Mouse (Mus musculus) embryonic facial prominence, embryonic 15.5 days (tissue): ENCODE results near the gene Ost4. TPM values are rescaled to one million over a fixed set of nuclear protein-coding genes. Genes with fewer than 3 reads are reported as not detected.

Experiments
- ATAC-seq: fragments of 200-750 bp; cut with Nextera tagmentation; 2 replicates; pipeline ENCODE4 v1.8.0; 2017; ENCODE audit warnings: low read depth, moderate TSS enrichment; ENCODE audit not compliant: insufficient number of reproducible peaks, low FRiP score, low TSS enrichment
- H3K27ac ChIP-seq: fragments of 300-500 bp; sonication (generic); replicated peaks from 2 replicates; pipeline ENCODE4 v1.5.1; 2015; ENCODE audit warnings: mild to moderate bottlenecking, inconsistent platforms
- H3K27me3 ChIP-seq: fragments of 300-500 bp; sonication (generic); 2 replicates; pipeline ENCODE4 v1.6.1; 2015; ENCODE audit warnings: inconsistent platforms
- H3K36me3 ChIP-seq: fragments of 300-500 bp; sonication (generic); 2 replicates; pipeline ENCODE4 v1.6.1; 2015; ENCODE audit warnings: mild to moderate bottlenecking, inconsistent platforms
- H3K4me1 ChIP-seq: fragments of 300-500 bp; sonication (generic); 2 replicates; pipeline ENCODE4 v1.6.1; 2015; ENCODE audit warnings: inconsistent platforms
- H3K4me2 ChIP-seq: fragments of 300-500 bp; sonication (generic); replicated peaks from 2 replicates; pipeline ENCODE4 v1.6.1; 2015; ENCODE audit warnings: mild to moderate bottlenecking, inconsistent platforms
- H3K4me3 ChIP-seq: fragments of 300-500 bp; sonication (generic); replicated peaks from 2 replicates; pipeline ENCODE4 v1.5.1; 2015; ENCODE audit warnings: mild to moderate bottlenecking, inconsistent platforms
- H3K9ac ChIP-seq: fragments of 300-500 bp; sonication (generic); 2 replicates; pipeline ENCODE4 v1.6.1; 2015; ENCODE audit warnings: inconsistent platforms
- H3K9me3 ChIP-seq: fragments of 300-500 bp; sonication (generic); replicated peaks from 2 replicates; pipeline ENCODE4 v1.6.1; 2016; ENCODE audit warnings: inconsistent platforms
- WGBS: fragments of 180-500 bp; shearing (Covaris S2); methylation state at CpG from one replicate; pipeline ENCODE4 v1.1.7; 2015; 5-methylcytosine and 5-hydroxymethylcytosine counted together
- polyA plus RNA-seq: library from polyadenylated mRNA; unstranded; fragments of >200 nt; fragmentation: Nextera tagmentation; extraction: Ambion mirVana; gene quantifications from 2 replicates; pipeline ENCODE4 v1.2.1, GENCODE M21; 2015

Gene Ost4
- polyA plus RNA-seq, 1 experiment from 2014 or later = 482 TPM

GRCm38 (mm10) chr5:30915456-30915855 lies 7.9 kb upstream of the Ost4 start:
- H3K9me3 ChIP-seq = no peaks in the 10 kb centered on the region
- WGBS = 16% methylated on average over 9 of the region's 9 CpGs
- peak overlapping the region; percentile 55 for H3K4me3 ChIP-seq
- peak; percentile 0; the same call in 1 of the 2 replicates for ATAC-seq
- H3K27ac ChIP-seq = peak overlapping the region; percentile 95
- H3K27me3 ChIP-seq = no peaks in the 10 kb centered on the region
- H3K4me2 ChIP-seq = peak overlapping the region; percentile 70
- peaks cover 41% of the 10 kb centered on the region for H3K36me3 ChIP-seq
- peaks cover 81% of the 10 kb centered on the region for H3K4me1 ChIP-seq
- peak overlapping the region; percentile 53 for H3K9ac ChIP-seq

DNA sequence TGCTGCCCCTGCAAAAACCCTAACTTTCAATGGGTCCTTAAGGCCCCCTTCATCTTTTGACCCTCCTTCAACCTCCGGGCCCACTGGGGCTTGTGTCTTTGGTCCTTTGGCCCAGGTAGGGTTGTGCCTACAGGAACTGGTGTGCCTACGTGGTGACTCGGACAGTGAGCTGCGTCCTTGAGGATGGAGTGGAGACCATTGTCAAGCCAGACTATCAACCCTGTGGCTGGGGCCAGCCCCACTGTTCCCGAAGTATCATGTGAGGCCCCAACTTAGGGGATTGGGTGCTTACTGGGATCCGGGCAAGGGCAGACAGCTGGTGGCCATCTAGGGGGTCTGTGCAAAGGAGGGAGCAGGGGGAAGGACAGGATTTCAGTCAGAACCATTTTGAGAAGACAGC lies 7.3 kb upstream of the Ost4 start:
- WGBS = 27% methylated on average over 6 of the region's 6 CpGs
- ATAC-seq = no peak
- no peaks in the 10 kb centered on the region for H3K27me3 ChIP-seq
- peak overlapping the region; percentile 70 for H3K4me2 ChIP-seq
- H3K36me3 ChIP-seq = peaks cover 35% of the 10 kb centered on the region
- H3K9ac ChIP-seq = peak overlapping the region; percentile 53
- H3K4me3 ChIP-seq = peak overlapping the region; percentile 55
- H3K4me1 ChIP-seq = peaks cover 79% of the 10 kb centered on the region
- no peaks in the 10 kb centered on the region for H3K9me3 ChIP-seq
- H3K27ac ChIP-seq = peak overlapping the region; percentile 95

DNA sequence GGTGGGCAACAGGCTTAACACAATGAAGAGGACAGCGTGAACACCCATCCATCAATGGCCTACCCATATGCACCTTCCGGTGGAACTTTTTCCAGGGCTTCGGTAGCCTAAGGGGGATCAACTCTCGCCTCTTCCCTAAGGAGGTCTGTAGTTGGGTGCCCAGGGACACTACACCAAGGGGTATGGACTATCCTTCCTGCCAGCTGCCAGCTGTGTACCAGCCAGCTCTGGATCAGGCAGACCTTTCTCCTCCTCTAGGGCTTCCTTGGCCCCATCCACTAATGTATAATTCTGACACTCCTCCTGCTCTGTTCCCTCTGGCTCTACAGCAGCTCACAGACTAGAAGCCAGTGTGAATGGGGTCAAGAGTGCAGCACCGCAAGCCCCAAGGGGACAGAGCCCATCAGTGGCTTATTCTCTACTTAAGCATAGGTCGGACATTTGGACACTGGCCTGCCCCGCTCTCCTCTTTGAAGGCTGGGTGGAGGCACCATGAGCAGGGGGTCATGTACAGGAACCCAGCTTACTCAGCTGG lies 6.6 kb upstream of the Ost4 start:
- peak overlapping the region; percentile 95 for H3K27ac ChIP-seq
- no peaks in the 10 kb centered on the region for H3K27me3 ChIP-seq
- H3K9me3 ChIP-seq = no peaks in the 10 kb centered on the region
- WGBS = 33% methylated on average over 7 of the region's 7 CpGs
- peaks cover 83% of the 10 kb centered on the region for H3K4me1 ChIP-seq
- peak overlapping the region; percentile 55 for H3K4me3 ChIP-seq
- peak overlapping the region; percentile 53 for H3K9ac ChIP-seq
- H3K36me3 ChIP-seq = peaks cover 28% of the 10 kb centered on the region
- H3K4me2 ChIP-seq = peak overlapping the region; percentile 70
- ATAC-seq = no peak

GRCm38 (mm10) chr5:30913060-30913841 lies 5.7 kb upstream of the Ost4 start, which contains the start of gene Emilin1:
TSS of gene Emilin1 (plus strand) at chr5:30913402.
- peak within 1 kb of the TSS; percentile 95 for H3K27ac ChIP-seq
- H3K4me2 ChIP-seq = peak within 1 kb of the TSS; percentile 70
- peaks cover 83% of the 10 kb centered on the region for H3K4me1 ChIP-seq
- 13% methylated on average over 12 of the region's 13 CpGs for WGBS
- H3K9me3 ChIP-seq = no peaks in the 10 kb centered on the region
- peaks cover 19% of the 10 kb centered on the region for H3K36me3 ChIP-seq
- peak within 1 kb of the TSS; percentile 55 for H3K4me3 ChIP-seq
- H3K27me3 ChIP-seq = no peaks in the 10 kb centered on the region
- H3K9ac ChIP-seq = peak within 1 kb of the TSS; percentile 53
- ATAC-seq = peak; percentile 84

DNA sequence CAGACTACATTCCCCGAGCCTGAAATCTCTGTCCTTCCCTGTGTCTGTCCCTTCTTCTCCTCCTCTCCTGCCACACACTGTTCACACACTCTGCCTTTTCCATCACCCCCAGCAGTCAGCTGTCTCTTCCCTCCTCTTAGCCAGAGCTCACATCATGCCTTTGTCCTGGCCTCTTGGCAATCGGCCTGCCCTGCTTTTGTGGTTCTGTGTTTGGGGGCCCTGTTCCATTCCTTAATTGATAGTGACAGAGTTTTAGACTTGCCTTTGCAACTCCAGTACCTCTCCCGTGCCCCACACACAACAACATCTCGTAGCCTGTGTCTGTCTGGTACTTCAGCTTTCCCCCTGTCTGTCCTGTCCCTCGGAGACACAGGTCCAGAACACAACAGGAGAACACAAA lies 4.6 kb upstream of the Ost4 start:
- Histone ChIP-seq H3K27me3 (no peaks in the 10 kb centered on the region), H3K4me2 (peak overlapping the region; percentile 70), H3K9me3 (no peaks in the 10 kb centered on the region), H3K36me3 (peaks cover 8% of the 10 kb centered on the region), H3K4me3 (no peak overlapping the region), H3K9ac (no peak overlapping the region), H3K27ac (peak overlapping the region; percentile 95), H3K4me1 (peaks cover 77% of the 10 kb centered on the region)
- WGBS = 38% methylated on average over 5 of the region's 5 CpGs
- no peak for ATAC-seq

GRCm38 (mm10) chr5:30910481-30910880 lies 2.9 kb upstream of the Ost4 start:
- Histone ChIP-seq H3K4me1 (peaks cover 77% of the 10 kb centered on the region), H3K4me2 (no peak overlapping the region), H3K27me3 (no peaks in the 10 kb centered on the region), H3K4me3 (no peak overlapping the region), H3K9me3 (no peaks in the 10 kb centered on the region), H3K9ac (no peak overlapping the region), H3K27ac (peak overlapping the region; percentile 66; the same call in 1 of the 2 replicates), H3K36me3 (peaks cover under 1% of the 10 kb centered on the region; the same call in 1 of the 2 replicates)
- no peak for ATAC-seq

GRCm38 (mm10) chr5:30909863-30910262 lies 2.3 kb upstream of the Ost4 start:
- no peak overlapping the region for H3K4me2 ChIP-seq
- ATAC-seq = no peak
- WGBS = 81% methylated on average over 7 of the region's 7 CpGs
- peaks cover 6% of the 10 kb centered on the region; the same call in 1 of the 2 replicates for H3K36me3 ChIP-seq
- no peaks in the 10 kb centered on the region for H3K27me3 ChIP-seq
- no peak overlapping the region for H3K4me3 ChIP-seq
- H3K4me1 ChIP-seq = peaks cover 78% of the 10 kb centered on the region
- no peak overlapping the region for H3K9ac ChIP-seq
- H3K9me3 ChIP-seq = no peaks in the 10 kb centered on the region
- H3K27ac ChIP-seq = peak overlapping the region; percentile 96

GRCm38 (mm10) chr5:30909300-30909659 lies 1.7 kb upstream of the Ost4 start:
- H3K36me3 ChIP-seq = peaks cover 12% of the 10 kb centered on the region
- WGBS = 37% methylated on average over 7 of the region's 7 CpGs
- no peak overlapping the region for H3K4me3 ChIP-seq
- no peak for ATAC-seq
- no peak overlapping the region; the same call in 1 of the 2 replicates for H3K4me2 ChIP-seq
- H3K4me1 ChIP-seq = peaks cover 73% of the 10 kb centered on the region
- H3K27me3 ChIP-seq = no peaks in the 10 kb centered on the region
- H3K9ac ChIP-seq = no peak overlapping the region
- H3K9me3 ChIP-seq = no peaks in the 10 kb centered on the region
- H3K27ac ChIP-seq = peak overlapping the region; percentile 96

DNA sequence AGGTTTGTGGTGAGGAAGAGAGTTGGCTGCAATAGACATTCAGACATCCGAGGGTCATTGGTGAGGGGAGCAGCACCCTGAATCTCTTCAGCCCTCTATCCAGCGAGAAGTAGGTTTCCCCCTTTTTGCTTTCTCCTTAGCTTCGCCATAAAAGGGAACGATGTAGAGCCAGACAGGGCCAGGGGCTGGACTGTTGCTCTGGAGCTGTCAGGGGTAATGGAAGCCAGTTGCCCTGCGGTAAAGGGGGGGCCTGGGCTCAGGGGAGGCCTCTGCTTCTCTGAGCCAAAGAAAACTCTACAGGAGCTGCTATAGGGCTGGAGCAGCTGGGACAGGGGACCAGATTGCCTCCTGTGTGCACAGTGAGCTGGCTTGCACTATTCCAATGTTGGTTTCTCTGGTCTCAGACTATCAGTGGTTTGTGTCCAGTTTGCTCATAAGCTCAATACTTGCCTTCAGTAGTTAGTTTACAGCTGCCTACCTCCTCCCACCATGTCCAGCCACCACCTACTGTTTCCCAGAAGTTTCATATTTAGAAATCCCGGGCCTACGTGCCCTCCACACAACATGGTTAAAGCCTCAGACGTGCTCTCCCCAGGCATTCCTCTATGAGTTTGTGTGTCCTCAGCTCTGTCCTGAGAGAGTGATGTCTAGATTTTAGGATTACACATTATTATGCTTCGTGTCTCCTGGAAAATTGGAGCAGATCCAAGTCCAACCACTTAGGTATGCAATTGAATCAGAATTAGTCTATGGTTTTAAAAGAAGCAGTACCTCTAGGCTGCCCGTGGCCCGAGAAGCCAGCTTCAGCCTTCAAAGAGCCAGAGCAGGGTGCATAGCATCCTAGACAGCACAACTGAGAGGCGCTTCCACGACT lies 1.1 kb upstream of the Ost4 start:
- H3K9ac ChIP-seq = peak overlapping the region; percentile 37; the same call in 1 of the 2 replicates
- 27% methylated on average over 13 of the region's 13 CpGs for WGBS
- peak overlapping the region; percentile 79 for H3K4me3 ChIP-seq
- peaks cover 71% of the 10 kb centered on the region for H3K4me1 ChIP-seq
- peak; percentile 27 for ATAC-seq
- H3K9me3 ChIP-seq = no peaks in the 10 kb centered on the region
- no peaks in the 10 kb centered on the region for H3K27me3 ChIP-seq
- peak overlapping the region; percentile 80 for H3K4me2 ChIP-seq
- peaks cover 18% of the 10 kb centered on the region for H3K36me3 ChIP-seq
- H3K27ac ChIP-seq = peak overlapping the region; percentile 96

- Histone ChIP-seq H3K36me3 (peaks cover 71% of the 10 kb centered on the region), H3K4me3 (no peak overlapping the region), H3K9me3 (no peaks in the 10 kb centered on the region), H3K27me3 (no peaks in the 10 kb centered on the region), H3K4me1 (peaks cover 25% of the 10 kb centered on the region), H3K4me2 (no peak overlapping the region), H3K27ac (no peak overlapping the region), H3K9ac (no peak overlapping the region)
- 88% methylated on average over 5 of the region's 5 CpGs for WGBS
- no peak for ATAC-seq
Observed at GRCm38 (mm10) chr5:30901860-30902259, 5.7 kb downstream of the Ost4 start.

GRCm38 (mm10) chr5:30890375-30890774 lies 17.2 kb downstream of the Ost4 start:
- H3K27me3 ChIP-seq = no peaks in the 10 kb centered on the region
- H3K36me3 ChIP-seq = peaks cover 47% of the 10 kb centered on the region
- WGBS = 62% methylated on average over 7 of the region's 7 CpGs

More at GRCm38 (mm10) chr5:30890375-30890774, 17.2 kb downstream of the Ost4 start:
- Histone ChIP-seq H3K4me3 (peak overlapping the region; percentile 83), H3K4me2 (peak overlapping the region; percentile 69), H3K9me3 (no peaks in the 10 kb centered on the region), H3K4me1 (peaks cover 21% of the 10 kb centered on the region), H3K27ac (peak overlapping the region; percentile 98), H3K9ac (0 out of 2 replicates have a peak overlapping the region, but pooled peaks have one; percentile 7)
- ATAC-seq = no peak
